In genomic region chr2:144330960-144331371, GRCm38 (mm10) we compare ENCODE assay signal across 8 mouse cellular contexts. TPM values are rescaled to one million over a fixed set of nuclear protein-coding genes. Genes with fewer than 3 reads are reported as not detected.
DNase-seq lines count a peak whose midpoint lies in the region; ATAC-seq lines count a peak whose summit lies in the region.

No protein-coding gene starts in this region.

- peak; percentile 33 for DNase-seq in right cerebral cortex, postnatal 14 days
- DNase-seq in right cerebral cortex, postnatal 25 days = no peak
- DNase-seq in embryo, embryonic 9.5 days (ENCODE audit: extremely low spot score) = peak; percentile 31
- peak; percentile 16 to 31 for DNase-seq in heart, postnatal 10 days
- DNase-seq in kidney, postnatal 36 days = peak; percentile 43 to 73
- DNase-seq in layer of hippocampus, adult 8-10 months (ENCODE audit: low spot score in 2 of 2) = no peak

- peak overlapping the region; percentile 54 for H3K9ac ChIP-seq in stomach, embryonic 16.5 days (ENCODE audit: low read length)

- intact Hi-C loops in heart, postnatal 10 days (cut with DNase I) = no loop called here

- no peaks in the 10 kb centered on the region for H3K9me3 ChIP-seq in stomach, embryonic 16.5 days (replicated peaks; ENCODE audit: control insufficient read depth, low read length)

- under 1% methylated on average over 40 of the region's 50 CpGs for WGBS in stomach, embryonic 16.5 days

- H3K27ac ChIP-seq in stomach, embryonic 16.5 days (ENCODE audit: low read length) = peak overlapping the region; percentile 26

- ATAC-seq in megakaryocyte, adult 5-6 weeks (ENCODE audit: poor library complexity, severe bottlenecking) = peak; percentile 44
- ATAC-seq in stomach, embryonic 16.5 days (ENCODE audit: insufficient read depth, low FRiP score) = peak; percentile 66

- peaks cover 28% of the 10 kb centered on the region for H3K27me3 ChIP-seq in stomach, embryonic 16.5 days (ENCODE audit: control insufficient read depth, insufficient read depth, low read length)

- H3K4me3 ChIP-seq in stomach, embryonic 16.5 days (replicated peaks; ENCODE audit: low read length) = peak overlapping the region; percentile 57

- H3K4me1 ChIP-seq in stomach, embryonic 16.5 days (ENCODE audit: control insufficient read depth, insufficient read depth, low read length) = peaks cover 11% of the 10 kb centered on the region; the same call in 1 of the 2 replicates

- H3K4me2 ChIP-seq in stomach, embryonic 16.5 days (ENCODE audit: low read depth, low read length) = peak overlapping the region; percentile 66

- H3K36me3 ChIP-seq in stomach, embryonic 16.5 days (ENCODE audit: control insufficient read depth, insufficient read depth, low read length) = no peaks in the 10 kb centered on the region

RNA-seq across cellular contexts. Expression of gene Ovol2, which starts 1.0 kb away (rescaled TPM):
- not detected for total RNA-seq in heart, postnatal 10 days (2021)
- not detected in 2 replicates for total RNA-seq in megakaryocyte, adult 5-6 weeks (2015)
- total RNA-seq in megakaryocyte, adult 5-6 weeks (2017) = not detected in 2 replicates
- 3.2 and 3.5 TPM in 2 replicates for polyA plus RNA-seq in stomach, embryonic 16.5 days (2015; fragmentation: Nextera tagmentation; extraction: Ambion mirVana)
- 1 to 10 TPM; 1.7 to 3.3 (median 2.3) TPM for total RNA-seq in layer of hippocampus, adult 8-10 months (2022)

RNA-seq across cellular contexts. Expression of gene Kat14, which starts 37.8 kb away (rescaled TPM):
- 10 to 100 TPM; 30.3 to 32.5 TPM for total RNA-seq in heart, postnatal 10 days (2021)
- 36.6 and 44.1 TPM in 2 replicates for total RNA-seq in megakaryocyte, adult 5-6 weeks (2015)
- total RNA-seq in megakaryocyte, adult 5-6 weeks (2017) = 22.0 and 24.2 TPM in 2 replicates
- polyA plus RNA-seq in stomach, embryonic 16.5 days (2015; fragmentation: Nextera tagmentation; extraction: Ambion mirVana) = 34.6 and 36.9 TPM in 2 replicates
- total RNA-seq in layer of hippocampus, adult 8-10 months (2022) = 10 to 100 TPM; 32.0 to 33.9 (median 32.8) TPM

RNA-seq across cellular contexts. Expression of gene Pet117, which starts 37.8 kb away (rescaled TPM):
- total RNA-seq in heart, postnatal 10 days (2021) = 10 to 100 TPM in 1 of 2 experiments, 1 to 10 TPM in 1; 9.1 to 14.1 TPM
- not detected in 2 replicates for total RNA-seq in megakaryocyte, adult 5-6 weeks (2015)
- not detected in 2 replicates for total RNA-seq in megakaryocyte, adult 5-6 weeks (2017)
- polyA plus RNA-seq in stomach, embryonic 16.5 days (2015; fragmentation: Nextera tagmentation; extraction: Ambion mirVana) = 4.0 and 6.8 TPM in 2 replicates
- 10 to 100 TPM in 2 of 4 experiments, 1 to 10 TPM in 2; 6.6 to 12.0 (median 10.4) TPM for total RNA-seq in layer of hippocampus, adult 8-10 months (2022)

Comparison
In these comparisons a context has a peak if more than half of its experiments do, and no peak if none do; other contexts are left out.
1. DNase-seq: peak in right cerebral cortex, postnatal 14 days (single experiment), embryo, embryonic 9.5 days (single experiment), heart, postnatal 10 days (2 of 2) and kidney, postnatal 36 days (2 of 2); none in right cerebral cortex, postnatal 25 days (single experiment) and layer of hippocampus, adult 8-10 months (0 of 2).
2. RNA of gene Pet117, which starts 37.8 kb away (total RNA-seq): 9.1 to 14.1 TPM in heart, postnatal 10 days and 6.6 to 12.0 TPM in layer of hippocampus, adult 8-10 months; not detected in megakaryocyte, adult 5-6 weeks; every median in the first group is over 4 times any median in the second.